ENCODE assay signal across 8 mouse cellular contexts in the genomic region with DNA sequence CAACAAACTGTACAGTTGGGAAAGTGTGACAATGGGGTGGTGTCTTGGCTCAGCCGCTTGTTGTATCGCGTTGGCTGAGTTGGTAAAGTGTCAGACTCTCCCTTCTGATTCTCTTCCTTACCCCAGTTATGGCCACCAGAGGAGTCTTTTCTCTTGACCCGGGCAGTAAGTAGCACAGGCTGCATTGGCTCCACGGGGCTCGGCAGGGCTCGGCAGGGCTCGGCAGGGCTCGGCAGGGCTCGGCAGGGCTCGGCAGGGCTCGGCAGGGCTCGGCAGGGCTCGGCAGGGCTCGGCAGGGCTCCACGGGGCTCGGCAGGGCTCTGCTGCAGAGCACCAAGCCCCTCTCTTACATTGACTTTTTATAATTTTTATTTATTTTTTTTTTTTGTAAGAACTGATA.
DNase-seq lines count a peak whose midpoint lies in the region; ATAC-seq lines count a peak whose summit lies in the region.

No protein-coding gene starts in this region.

- no peak overlapping the region for H3K27ac ChIP-seq in midbrain, embryonic 13.5 days

- H3K9me3 ChIP-seq in midbrain, embryonic 13.5 days, result no peaks in the 10 kb centered on the region

- no peak overlapping the region for H3K4me3 ChIP-seq in midbrain, embryonic 13.5 days (replicated peaks)

- no peaks in the 10 kb centered on the region for H3K27me3 ChIP-seq in midbrain, embryonic 13.5 days

- peaks cover 4% of the 10 kb centered on the region; the same call in 1 of the 2 replicates for H3K4me1 ChIP-seq in midbrain, embryonic 13.5 days (replicated peaks)

- H3K36me3 ChIP-seq in midbrain, embryonic 13.5 days, result no peaks in the 10 kb centered on the region

- 40% methylated on average over 17 of the region's 17 CpGs for WGBS in midbrain, embryonic 13.5 days

- no peak for ATAC-seq in midbrain, embryonic 13.5 days

- H3K9ac ChIP-seq in midbrain, embryonic 13.5 days (replicated peaks), result no peak overlapping the region

- DNase-seq in cerebellum, postnatal 10 days, result peak; percentile 71 to 75
- DNase-seq in cerebellum, adult 11-12 months, result no peak
- DNase-seq in urinary bladder, adult 18-20 months (ENCODE audit: low spot score in 2 of 2), result peak; percentile 10 to 42
- DNase-seq in urinary bladder, postnatal 10 days (ENCODE audit: low spot score), result no peak
- DNase-seq in lung, postnatal 25 days (ENCODE audit: low spot score), result peak; percentile 11
- peak; percentile 20 to 48 for DNase-seq in urinary bladder, postnatal 36 days (ENCODE audit: low spot score in 2 of 2)
- DNase-seq in left cerebral cortex, adult 18-20 months (ENCODE audit: low spot score in 2 of 2), result no peak

- no peak overlapping the region for H3K4me2 ChIP-seq in midbrain, embryonic 13.5 days (replicated peaks)

Comparison
In these comparisons a context has a peak if more than half of its experiments do, and no peak if none do; other contexts are left out.
1. DNase-seq: peak in cerebellum, postnatal 10 days (2 of 2), urinary bladder, adult 18-20 months (2 of 2), lung, postnatal 25 days (single experiment) and urinary bladder, postnatal 36 days (2 of 2); none in cerebellum, adult 11-12 months (single experiment), urinary bladder, postnatal 10 days (single experiment) and left cerebral cortex, adult 18-20 months (0 of 2).